Mouse (Mus musculus): ENCODE measurements around the gene Gtf2ird1. TPM values are rescaled to one million over a fixed set of nuclear protein-coding genes. Genes with fewer than 3 reads are reported as not detected.

The Gtf2ird1 gene
- polyA plus RNA-seq, 1 experiment, result 94.2 TPM

GRCm38 (mm10) chr5:134421061-134421460 lies 35.5 kb downstream of the Gtf2ird1 start:
- TF ChIP-seq EP300 (IDR thresholded peaks at IDR 0.05; ENCODE audit: insufficient read depth, low read depth, low read length) (no peak), POLR2A (IDR thresholded peaks at IDR 0.05; ENCODE audit: insufficient read depth, low read length) (no peak), CTCF (IDR thresholded peaks at IDR 0.05; ENCODE audit: low read depth, low read length) (no peak)
- Histone ChIP-seq H3K27ac (ENCODE audit: insufficient read depth, low read length) (peak overlapping the region; percentile 46), H3K9ac (ENCODE audit: low read depth, poor library complexity, severe bottlenecking) (0 out of 2 replicates have a peak overlapping the region, but pooled peaks have one; percentile 26), H3K4me3 (ENCODE audit: low read depth, low read length) (no peak overlapping the region), H3K27me3 (ENCODE audit: control insufficient read depth, insufficient read depth, low read length, poor library complexity, severe bottlenecking) (no peaks in the 10 kb centered on the region), H3K4me1 (ENCODE audit: control insufficient read depth, insufficient read depth, low read length) (peaks cover 15% of the 10 kb centered on the region), H3K9me3 (replicated peaks; ENCODE audit: control insufficient read depth, insufficient read depth, low read length, poor library complexity, severe bottlenecking) (no peaks in the 10 kb centered on the region; the same call in 1 of the 2 replicates), H3K36me3 (ENCODE audit: control insufficient read depth, insufficient read depth, low read length, poor library complexity, severe bottlenecking) (no peaks in the 10 kb centered on the region; the same call in 1 of the 2 replicates)

- Histone ChIP-seq H3K4me1 (ENCODE audit: control insufficient read depth, insufficient read depth, low read length) (peaks cover 15% of the 10 kb centered on the region), H3K9me3 (replicated peaks; ENCODE audit: control insufficient read depth, insufficient read depth, low read length, poor library complexity, severe bottlenecking) (no peaks in the 10 kb centered on the region; the same call in 1 of the 2 replicates), H3K27ac (ENCODE audit: insufficient read depth, low read length) (peak overlapping the region; percentile 51), H3K4me3 (ENCODE audit: low read depth, low read length) (no peak overlapping the region), H3K36me3 (ENCODE audit: control insufficient read depth, insufficient read depth, low read length, poor library complexity, severe bottlenecking) (peaks cover 3% of the 10 kb centered on the region; the same call in 1 of the 2 replicates), H3K27me3 (ENCODE audit: control insufficient read depth, insufficient read depth, low read length, poor library complexity, severe bottlenecking) (no peaks in the 10 kb centered on the region), H3K9ac (ENCODE audit: low read depth, poor library complexity, severe bottlenecking) (no peak overlapping the region)
- TF ChIP-seq CTCF (IDR thresholded peaks at IDR 0.05; ENCODE audit: low read depth, low read length) (no peak), EP300 (IDR thresholded peaks at IDR 0.05; ENCODE audit: insufficient read depth, low read depth, low read length) (no peak), POLR2A (IDR thresholded peaks at IDR 0.05; ENCODE audit: insufficient read depth, low read length) (no peak)
These were observed 36.8 kb downstream of the Gtf2ird1 start for GRCm38 (mm10) chr5:134419700-134420099.

- Histone ChIP-seq H3K27me3 (ENCODE audit: control insufficient read depth, insufficient read depth, low read length, poor library complexity, severe bottlenecking) (no peaks in the 10 kb centered on the region), H3K27ac (ENCODE audit: insufficient read depth, low read length) (peak overlapping the region; percentile 51), H3K9me3 (replicated peaks; ENCODE audit: control insufficient read depth, insufficient read depth, low read length, poor library complexity, severe bottlenecking) (no peaks in the 10 kb centered on the region; the same call in 1 of the 2 replicates), H3K36me3 (ENCODE audit: control insufficient read depth, insufficient read depth, low read length, poor library complexity, severe bottlenecking) (peaks cover 3% of the 10 kb centered on the region; the same call in 1 of the 2 replicates), H3K4me1 (ENCODE audit: control insufficient read depth, insufficient read depth, low read length) (peaks cover 12% of the 10 kb centered on the region), H3K9ac (ENCODE audit: low read depth, poor library complexity, severe bottlenecking) (no peak overlapping the region), H3K4me3 (ENCODE audit: low read depth, low read length) (no peak overlapping the region)
- TF ChIP-seq POLR2A (IDR thresholded peaks at IDR 0.05; ENCODE audit: insufficient read depth, low read length), result no peak
- no peak for TF ChIP-seq CTCF (IDR thresholded peaks at IDR 0.05; ENCODE audit: low read depth, low read length)
- peak; percentile 60; the same call in 1 of the 2 replicates for TF ChIP-seq EP300 (IDR thresholded peaks at IDR 0.05; ENCODE audit: insufficient read depth, low read depth, low read length)
These were observed 38.0 kb downstream of the Gtf2ird1 start for GRCm38 (mm10) chr5:134418315-134419074.

- Histone ChIP-seq H3K36me3 (ENCODE audit: control insufficient read depth, insufficient read depth, low read length, poor library complexity, severe bottlenecking) (peaks cover 16% of the 10 kb centered on the region), H3K9ac (ENCODE audit: low read depth, poor library complexity, severe bottlenecking) (no peak overlapping the region)
These were observed 44.2 kb downstream of the Gtf2ird1 start for GRCm38 (mm10) chr5:134412341-134412740.

GRCm38 (mm10) chr5:134410307-134410836 lies 46.1 kb downstream of the Gtf2ird1 start:
- H3K4me1 ChIP-seq (ENCODE audit: control insufficient read depth, insufficient read depth, low read length), result peaks cover 4% of the 10 kb centered on the region
- no peaks in the 10 kb centered on the region for H3K9me3 ChIP-seq (replicated peaks; ENCODE audit: control insufficient read depth, insufficient read depth, low read length, poor library complexity, severe bottlenecking)
- TF ChIP-seq EP300 (IDR thresholded peaks at IDR 0.05; ENCODE audit: insufficient read depth, low read depth, low read length), result no peak
- TF ChIP-seq POLR2A (IDR thresholded peaks at IDR 0.05; ENCODE audit: insufficient read depth, low read length), result no peak
- no peak for TF ChIP-seq CTCF (IDR thresholded peaks at IDR 0.05; ENCODE audit: low read depth, low read length)
- H3K36me3 ChIP-seq (ENCODE audit: control insufficient read depth, insufficient read depth, low read length, poor library complexity, severe bottlenecking), result peaks cover 18% of the 10 kb centered on the region
- no peak overlapping the region for H3K27ac ChIP-seq (ENCODE audit: insufficient read depth, low read length)
- no peak overlapping the region for H3K9ac ChIP-seq (ENCODE audit: low read depth, poor library complexity, severe bottlenecking)
- H3K27me3 ChIP-seq (ENCODE audit: control insufficient read depth, insufficient read depth, low read length, poor library complexity, severe bottlenecking), result no peaks in the 10 kb centered on the region
- 0 out of 2 replicates have a peak overlapping the region, but pooled peaks have one; percentile 17 for H3K4me3 ChIP-seq (ENCODE audit: low read depth, low read length)

More at GRCm38 (mm10) chr5:134412341-134412740, 44.2 kb downstream of the Gtf2ird1 start:
- Histone ChIP-seq H3K4me3 (ENCODE audit: low read depth, low read length) (no peak overlapping the region), H3K27me3 (ENCODE audit: control insufficient read depth, insufficient read depth, low read length, poor library complexity, severe bottlenecking) (no peaks in the 10 kb centered on the region), H3K4me1 (ENCODE audit: control insufficient read depth, insufficient read depth, low read length) (peaks cover 4% of the 10 kb centered on the region), H3K27ac (ENCODE audit: insufficient read depth, low read length) (no peak overlapping the region), H3K9me3 (replicated peaks; ENCODE audit: control insufficient read depth, insufficient read depth, low read length, poor library complexity, severe bottlenecking) (no peaks in the 10 kb centered on the region)
- TF ChIP-seq EP300 (IDR thresholded peaks at IDR 0.05; ENCODE audit: insufficient read depth, low read depth, low read length) (no peak), CTCF (IDR thresholded peaks at IDR 0.05; ENCODE audit: low read depth, low read length) (no peak), POLR2A (IDR thresholded peaks at IDR 0.05; ENCODE audit: insufficient read depth, low read length) (no peak)

Measured in ES-Bruce4 (cell line).